Mouse (Mus musculus): Measurements from ENCODE around the gene Pdcd2l. TPM values are rescaled to one million over a fixed set of nuclear protein-coding genes. Genes with fewer than 3 reads are reported as not detected.
A peak's percentile ranks its signal among the peaks of the same experiment; 100 is the strongest.

The Pdcd2l gene
- total RNA-seq, 2 experiments from 2014 or later, result 20.6 to 24.7 TPM

DNA sequence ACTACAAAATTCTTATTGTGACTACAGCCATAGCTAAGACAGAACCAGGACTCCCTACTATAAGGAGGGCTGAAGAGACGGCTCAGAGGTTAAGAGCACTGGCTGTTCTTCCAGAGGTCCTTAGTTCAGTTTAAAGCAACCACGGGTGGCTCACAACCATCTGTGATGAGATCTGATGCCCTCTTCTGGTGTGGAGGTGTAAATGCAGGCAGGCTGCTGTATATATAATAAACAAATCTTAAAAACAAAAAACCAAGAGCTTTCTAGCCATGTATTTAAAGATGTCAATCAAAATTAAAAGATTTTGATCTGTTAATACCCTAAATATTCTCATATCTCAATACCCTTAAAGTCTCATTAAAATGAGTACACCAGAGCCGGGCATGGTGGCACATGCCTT lies 37.3 kb downstream of the Pdcd2l start:
- DNase-seq (ENCODE audit: low spot score in 2 of 2), result no peak

DNA sequence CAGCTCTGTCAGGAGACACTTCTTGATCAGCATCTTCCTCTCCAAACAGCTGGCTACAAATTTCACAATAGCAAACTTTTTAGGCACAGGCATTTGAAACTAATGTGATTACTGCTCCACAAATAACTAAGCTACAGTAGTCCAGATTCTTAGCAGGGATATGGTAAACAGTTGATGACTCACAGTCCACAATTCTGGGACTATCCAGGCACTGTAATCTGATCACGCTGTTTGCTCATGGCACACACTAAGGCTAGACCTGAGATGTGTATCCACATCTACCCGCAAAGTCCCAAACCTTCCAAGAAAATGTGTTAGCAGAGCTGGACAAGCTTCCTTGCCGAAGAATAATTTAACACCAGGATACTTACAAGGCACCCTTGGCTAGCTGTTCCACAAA lies 38.5 kb downstream of the Pdcd2l start:
- no peak for DNase-seq (ENCODE audit: low spot score in 2 of 2)

DNA sequence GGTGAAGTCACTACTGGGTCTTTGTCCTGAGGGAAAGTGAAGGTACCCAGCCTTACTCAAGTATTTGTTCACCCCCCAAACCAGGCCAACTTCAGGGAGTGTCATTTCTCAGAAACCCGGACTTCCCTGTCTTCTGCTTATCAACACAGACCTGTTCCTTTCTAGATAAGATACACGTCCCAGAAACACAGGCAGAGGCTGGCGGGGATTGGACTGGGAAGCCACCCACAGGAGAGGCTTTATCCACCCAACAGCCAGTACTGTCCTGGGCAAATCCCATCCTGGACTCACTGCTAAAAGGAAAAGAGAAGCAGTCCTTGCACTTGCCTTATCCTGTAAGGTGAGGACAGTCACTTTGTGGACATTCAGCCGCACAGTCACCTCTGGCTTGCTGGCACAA lies 49.3 kb downstream of the Pdcd2l start:
- DNase-seq (ENCODE audit: low spot score in 2 of 2), result no peak

DNA sequence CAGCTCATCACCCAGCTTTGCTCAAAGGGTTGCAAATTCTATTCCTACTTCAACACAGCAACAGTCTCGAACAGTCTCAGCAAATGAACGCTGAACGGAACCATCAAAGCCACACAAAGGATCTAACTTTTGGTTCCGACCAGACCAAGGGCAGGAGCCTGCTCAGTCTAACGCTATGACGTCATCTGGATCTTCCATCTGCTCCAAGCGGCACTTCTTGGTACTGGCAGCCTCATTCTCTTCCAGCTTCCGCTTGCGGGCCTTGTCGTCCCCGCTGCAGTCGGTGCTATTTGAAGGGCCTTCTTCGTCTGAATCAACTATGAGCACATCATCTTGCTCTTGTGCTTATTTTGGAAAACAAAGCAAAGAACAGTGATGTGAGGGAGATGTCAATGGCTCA lies 55.3 kb downstream of the Pdcd2l start:
- peak in 1 of 2 experiments; percentile 12 for DNase-seq (ENCODE audit: low spot score in 2 of 2)

DNA sequence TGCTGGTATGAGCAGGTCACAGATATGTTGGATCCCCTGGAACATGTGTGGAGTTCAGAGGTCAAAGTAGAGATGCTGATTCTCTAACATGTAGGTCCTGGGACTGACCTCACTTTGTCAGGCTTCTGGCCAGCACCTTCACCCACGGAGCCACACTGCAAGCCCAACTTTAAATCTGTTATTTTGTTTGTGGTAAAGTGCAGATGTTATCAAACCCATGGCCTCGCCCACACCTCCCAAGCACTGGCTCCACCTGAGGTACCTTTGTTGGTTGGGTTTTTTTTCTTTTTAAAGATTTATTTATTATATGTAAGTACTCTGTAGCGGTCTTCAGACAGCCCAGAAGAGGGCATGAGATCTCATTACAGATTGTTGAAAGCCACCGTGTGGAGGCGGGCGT lies 57.0 kb downstream of the Pdcd2l start:
- DNase-seq (ENCODE audit: low spot score in 2 of 2), result no peak

Other genes with a start within 250 kb of the Pdcd2l start
- not detected for gene Scgb2b27, start 182.7 kb downstream of the Pdcd2l start, total RNA-seq (2021)
- gene Scgb1b27, start 175.2 kb downstream of the Pdcd2l start, total RNA-seq (2021), result not detected
- not detected for gene Scgb1b30, start 101.2 kb downstream of the Pdcd2l start, total RNA-seq (2021)
- gene Wtip, start 63.4 kb downstream of the Pdcd2l start, total RNA-seq (2021), result 10 to 100 TPM; 13.1 to 14.1 TPM
- gene Uba2, start 27.1 kb downstream of the Pdcd2l start, total RNA-seq (2021), result 10 to 100 TPM; 82.5 to 82.9 TPM
- gene Gpi1, start 33.7 kb upstream of the Pdcd2l start, total RNA-seq (2021), result 100 to 1,000 TPM; 842 to 844 TPM
- gene Gm6096, start 54.4 kb upstream of the Pdcd2l start, total RNA-seq (2021), result not detected
- gene 4931406P16Rik, start 116.9 kb upstream of the Pdcd2l start, total RNA-seq (2021), result 10 to 100 TPM; 44.7 to 50.9 TPM
- gene Lsm14a, start 196.7 kb upstream of the Pdcd2l start, total RNA-seq (2021), result 10 to 100 TPM; 71.2 to 77.8 TPM